Mouse (Mus musculus) liver, postnatal 0 days (tissue): Measurements from ENCODE around the gene Gtsf1l. TPM values are rescaled to one million over a fixed set of nuclear protein-coding genes. Genes with fewer than 3 reads are reported as not detected.

Experiments used
- ATAC-seq: fragments of 200-750 bp; cut with Nextera tagmentation; 2 replicates; pipeline ENCODE4 v1.8.0; 2017; ENCODE audit warnings: mild to moderate bottlenecking, moderate library complexity
- DNase-seq: peaks from one replicate; pipeline ENCODE4 v3.0.0-alpha.2; 2016
- H3K27ac ChIP-seq: fragments of 300-500 bp; sonication (generic); 2 replicates; pipeline ENCODE4 v1.5.1; 2014; ENCODE audit warnings: antibody characterized with exemption, moderate library complexity, mild to moderate bottlenecking, low read depth
- H3K27me3 ChIP-seq: fragments of 300-500 bp; sonication (generic); 2 replicates; pipeline ENCODE4 v1.6.1; 2014; ENCODE audit warnings: low read length, control low read depth, mixed read lengths; ENCODE audit not compliant: insufficient read depth
- H3K36me3 ChIP-seq: fragments of 300-500 bp; sonication (generic); replicated peaks from 2 replicates; pipeline ENCODE4 v1.6.1; 2014; ENCODE audit warnings: mild to moderate bottlenecking, control low read depth, low read length, moderate library complexity, mixed read lengths; ENCODE audit not compliant: insufficient read depth
- H3K4me1 ChIP-seq: fragments of 300-500 bp; sonication (generic); 2 replicates; pipeline ENCODE4 v1.6.1; 2014; ENCODE audit warnings: antibody characterized with exemption, mild to moderate bottlenecking, control low read depth; ENCODE audit not compliant: insufficient read depth
- H3K4me2 ChIP-seq: fragments of 300-500 bp; sonication (generic); 2 replicates; pipeline ENCODE4 v1.6.1; 2014; ENCODE audit warnings: low read depth, mild to moderate bottlenecking, low read length, moderate library complexity, mixed read lengths
- H3K4me3 ChIP-seq: fragments of 300-500 bp; sonication (generic); 2 replicates; pipeline ENCODE4 v1.5.1; 2014; ENCODE audit warnings: low read depth, low read length
- H3K9ac ChIP-seq: fragments of 300-500 bp; sonication (generic); replicated peaks from 2 replicates; pipeline ENCODE4 v1.6.1; 2014; ENCODE audit warnings: mild to moderate bottlenecking, moderate library complexity
- H3K9me3 ChIP-seq: fragments of 300-500 bp; sonication (generic); 2 replicates; pipeline ENCODE4 v1.6.1; 2016; ENCODE audit warnings: mild to moderate bottlenecking, control low read depth, low read length, mixed read lengths
- CTCF ChIP-seq: sonication (generic); IDR thresholded peaks from 2 replicates; pipeline ENCODE4 v1.5.1; 2016; ENCODE audit warnings: antibody characterized with exemption, low read depth
- EP300 ChIP-seq: IDR thresholded peaks from 2 replicates; pipeline ENCODE4 v1.6.1; 2016; ENCODE audit warnings: antibody characterized with exemption, low read depth, mild to moderate bottlenecking
- WGBS: fragments of 180-500 bp; shearing (Covaris S2); extraction: QIAGEN DNeasy Blood & Tissue Kit; methylation state at CpG from one replicate; pipeline ENCODE4 v1.1.7; 2014; ENCODE audit not compliant: insufficient replicate concordance; 5-methylcytosine and 5-hydroxymethylcytosine counted together
- polyA plus RNA-seq: library from polyadenylated mRNA; unstranded; fragments of >200 nt; fragmentation: Nextera tagmentation; extraction: Ambion mirVana; gene quantifications from 2 replicates; pipeline ENCODE4 v1.2.1, GENCODE M21; 2015

Gtsf1l gene
- polyA plus RNA-seq, 1 experiment from 2014 or later: not detected

- ATAC-seq: no peak
- Histone ChIP-seq H3K27me3 (no peaks in the 10 kb centered on the region), H3K36me3 (no peaks in the 10 kb centered on the region), H3K9ac (no peak overlapping the region), H3K4me3 (no peak overlapping the region), H3K27ac (no peak overlapping the region), H3K4me1 (peaks cover 6% of the 10 kb centered on the region), H3K4me2 (no peak overlapping the region), H3K9me3 (no peaks in the 10 kb centered on the region)
- WGBS: 86% methylated on average over 10 of the region's 10 CpGs
- DNase-seq: no peak
- TF ChIP-seq CTCF: no peak
- no peak for TF ChIP-seq EP300
These were observed 7.3 kb upstream of the Gtsf1l start for GRCm38 (mm10) chr2:163094909-163095308.

- no peak overlapping the region for H3K4me3 ChIP-seq
- no peak for TF ChIP-seq EP300
- TF ChIP-seq CTCF: peak; percentile 66
- 0 out of 2 replicates have a peak, but pooled peaks cover under 1% of the 10 kb centered on the region for H3K4me1 ChIP-seq
- ATAC-seq (0 out of 2 replicates have a peak, but pooled peaks have one; percentile 23), DNase-seq (peak; percentile 51)
- no peak overlapping the region for H3K27ac ChIP-seq
- H3K36me3 ChIP-seq: 0 out of 2 replicates have a peak, but pooled peaks cover 2% of the 10 kb centered on the region
- H3K4me2 ChIP-seq: no peak overlapping the region
- H3K9ac ChIP-seq: no peak overlapping the region
- H3K27me3 ChIP-seq: no peaks in the 10 kb centered on the region
- 70% methylated on average over 5 of the region's 5 CpGs for WGBS
- H3K9me3 ChIP-seq: no peaks in the 10 kb centered on the region
These were observed 1.9 kb upstream of the Gtsf1l start for GRCm38 (mm10) chr2:163089475-163090123.

GRCm38 (mm10) chr2:163086561-163086960 is 1.1 kb downstream of the Gtsf1l start:
- H3K27ac ChIP-seq: no peak overlapping the region
- no peak overlapping the region for H3K4me3 ChIP-seq
- no peaks in the 10 kb centered on the region for H3K9me3 ChIP-seq
- no peaks in the 10 kb centered on the region for H3K4me1 ChIP-seq
- TF ChIP-seq CTCF: no peak
- TF ChIP-seq EP300: no peak
- H3K36me3 ChIP-seq: peaks cover 15% of the 10 kb centered on the region
- no peak for ATAC-seq
- WGBS: 47% methylated on average over 8 of the region's 8 CpGs
- no peaks in the 10 kb centered on the region for H3K27me3 ChIP-seq
- no peak overlapping the region for H3K4me2 ChIP-seq
- H3K9ac ChIP-seq: no peak overlapping the region
- no peak for DNase-seq

GRCm38 (mm10) chr2:163085047-163085446 is 2.6 kb downstream of the Gtsf1l start:
- DNase-seq (no peak), ATAC-seq (no peak)
- H3K9me3 ChIP-seq: no peaks in the 10 kb centered on the region
- no peak overlapping the region for H3K4me2 ChIP-seq
- TF ChIP-seq CTCF: no peak
- H3K4me3 ChIP-seq: no peak overlapping the region
- no peak overlapping the region for H3K9ac ChIP-seq
- no peak overlapping the region for H3K27ac ChIP-seq
- peaks cover 21% of the 10 kb centered on the region for H3K36me3 ChIP-seq
- no peaks in the 10 kb centered on the region for H3K27me3 ChIP-seq
- H3K4me1 ChIP-seq: no peaks in the 10 kb centered on the region
- WGBS: 84% methylated on average over 6 of the region's 6 CpGs

DNA sequence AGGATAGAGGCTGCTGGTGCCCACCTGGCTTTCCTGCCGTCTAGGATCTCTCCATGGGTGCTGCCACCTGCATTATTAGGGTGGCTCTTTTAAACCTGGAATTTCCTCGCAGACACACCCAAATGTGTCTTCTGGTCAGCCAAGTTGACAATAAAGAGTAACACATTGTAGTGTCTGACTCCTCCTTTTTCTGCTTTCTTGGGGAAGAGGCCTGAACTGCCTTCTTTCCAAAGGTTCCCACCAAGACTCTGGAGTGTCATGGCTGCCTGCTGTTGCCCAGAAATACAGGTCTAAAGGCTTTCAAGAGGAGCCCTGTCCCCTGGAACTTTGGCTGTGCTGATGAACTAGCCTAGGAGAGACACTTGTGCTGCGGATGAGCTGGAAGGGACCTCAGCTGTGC is 3.1 kb downstream of the Gtsf1l start:
- H3K36me3 ChIP-seq: peaks cover 25% of the 10 kb centered on the region
- no peak for ATAC-seq
- no peaks in the 10 kb centered on the region for H3K27me3 ChIP-seq
- DNase-seq: no peak
- H3K9me3 ChIP-seq: no peaks in the 10 kb centered on the region
- no peak overlapping the region for H3K4me3 ChIP-seq
- no peaks in the 10 kb centered on the region for H3K4me1 ChIP-seq
- WGBS: 88% methylated on average over 3 of the region's 3 CpGs
- no peak overlapping the region for H3K9ac ChIP-seq
- no peak overlapping the region for H3K4me2 ChIP-seq
- TF ChIP-seq EP300 (no peak), CTCF (no peak)
- H3K27ac ChIP-seq: no peak overlapping the region

DNA sequence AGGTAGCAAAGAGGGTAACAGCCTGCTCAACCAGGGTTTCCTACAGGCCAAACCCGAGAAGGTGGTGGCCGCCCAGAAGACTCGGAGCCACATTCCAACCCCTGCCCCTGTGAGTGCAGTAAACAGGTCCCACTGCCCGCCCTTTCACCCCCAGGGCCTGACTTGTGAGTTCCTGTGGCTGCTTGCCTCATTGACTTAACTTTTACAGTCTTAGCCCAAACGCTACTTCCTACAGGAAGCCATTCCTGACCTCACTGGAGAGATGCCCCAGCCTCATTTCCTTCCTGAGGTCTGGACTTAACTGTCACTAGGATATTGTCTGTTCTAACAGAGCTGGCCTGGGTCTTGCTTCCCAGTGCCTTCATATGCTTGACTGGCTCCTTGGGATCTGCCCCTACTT is 5.1 kb downstream of the Gtsf1l start:
- Histone ChIP-seq H3K4me1 (no peaks in the 10 kb centered on the region), H3K9ac (no peak overlapping the region), H3K27me3 (no peaks in the 10 kb centered on the region), H3K4me3 (no peak overlapping the region), H3K27ac (no peak overlapping the region), H3K9me3 (no peaks in the 10 kb centered on the region), H3K4me2 (no peak overlapping the region), H3K36me3 (peaks cover 37% of the 10 kb centered on the region)
- TF ChIP-seq CTCF: no peak
- TF ChIP-seq EP300: 0 out of 2 replicates have a peak, but pooled peaks have one; percentile 9
- WGBS: 45% methylated on average over 5 of the region's 5 CpGs
- peak; percentile 47 for ATAC-seq
- no peak for DNase-seq
